Mouse (Mus musculus) C2C12 (cell line): ENCODE data around the gene Mapk3. TPM values are rescaled to one million over a fixed set of nuclear protein-coding genes. Genes with fewer than 3 reads are reported as not detected.

Source experiments
- H3K27me3 ChIP-seq: one replicate; pipeline ENCODE4 v1.6.1; 2011; ENCODE audit not compliant: control insufficient read depth, insufficient read depth, insufficient read length
- H3K36me3 ChIP-seq: one replicate; pipeline ENCODE4 v1.6.1; 2011; ENCODE audit not compliant: control insufficient read depth, insufficient read depth
- H3K4me3 ChIP-seq: one replicate; pipeline ENCODE4 v1.5.1; 2011; ENCODE audit warnings: mild to moderate bottlenecking, control low read depth; ENCODE audit not compliant: poor library complexity, insufficient read depth, severe bottlenecking
- H3K79me2 ChIP-seq: one replicate; pipeline ENCODE4 v1.6.1; 2011; ENCODE audit not compliant: control insufficient read depth, insufficient read depth
- H3K79me3 ChIP-seq: one replicate; pipeline ENCODE4 v1.6.1; 2011; ENCODE audit warnings: low read depth, control low read depth
- H3ac ChIP-seq: one replicate; pipeline ENCODE3; 2011; ENCODE audit warnings: low read depth; ENCODE audit not compliant: control insufficient read depth, insufficient read length
- CEBPB ChIP-seq: IDR thresholded peaks from one replicate; pipeline ENCODE4 v1.6.1; 2011; ENCODE audit warnings: low read depth, mild to moderate bottlenecking, control low read depth, moderate library complexity
- CTCF ChIP-seq: IDR thresholded peaks from one replicate; pipeline ENCODE4 v1.5.1; 2011; ENCODE audit not compliant: control insufficient read depth, insufficient read depth, insufficient read length
- FOSL1 ChIP-seq: IDR thresholded peaks from one replicate; pipeline ENCODE4 v1.8.0; 2011; ENCODE audit warnings: mild to moderate bottlenecking, low read length; ENCODE audit not compliant: poor library complexity, insufficient read depth, severe bottlenecking
- MAX ChIP-seq: IDR thresholded peaks from one replicate; pipeline ENCODE4 v1.6.1; 2011; ENCODE audit warnings: mild to moderate bottlenecking, control low read depth
- MYOD1 ChIP-seq: IDR thresholded peaks from one replicate; pipeline ENCODE4 v1.6.1; 2011; ENCODE audit warnings: low read depth; ENCODE audit not compliant: control insufficient read depth, insufficient read length
- MYOG ChIP-seq: IDR thresholded peaks from one replicate; pipeline ENCODE4 v1.6.1; 2011; ENCODE audit not compliant: control insufficient read depth, insufficient read length; ENCODE audit errors: extremely low read depth
- USF1 ChIP-seq: IDR thresholded peaks from one replicate; pipeline ENCODE4 v1.6.1; 2011; ENCODE audit warnings: low read depth, mild to moderate bottlenecking, control low read depth, moderate library complexity
- polyA plus RNA-seq: library from polyadenylated mRNA; unstranded; fragments of >200 nt; fragmentation: generic; extraction: Trizol; gene quantifications from one replicate; pipeline ENCODE4 v1.2.1, GENCODE M21; 2012; ENCODE audit warnings: missing spikeins

The Mapk3 gene
- polyA plus RNA-seq, 1 experiment = 168 TPM

- H3K79me3 ChIP-seq = no peaks in the 10 kb centered on the region
- TF ChIP-seq CTCF (no peak), MYOD1 (no peak), USF1 (no peak), FOSL1 (no peak), CEBPB (no peak), MYOG (no peak), MAX (no peak)
- H3ac ChIP-seq = no peak overlapping the region
- H3K27me3 ChIP-seq = no peaks in the 10 kb centered on the region
- no peak overlapping the region for H3K4me3 ChIP-seq
- no peaks in the 10 kb centered on the region for H3K79me2 ChIP-seq
- H3K36me3 ChIP-seq = no peaks in the 10 kb centered on the region
Observed at GRCm38 (mm10) chr7:126739551-126739950, 19.9 kb upstream of the Mapk3 start.

- no peak overlapping the region for H3K4me3 ChIP-seq
- no peaks in the 10 kb centered on the region for H3K79me3 ChIP-seq
- no peak for TF ChIP-seq MYOD1
- TF ChIP-seq CEBPB = no peak
- no peak for TF ChIP-seq MYOG
- TF ChIP-seq USF1 = no peak
- no peak for TF ChIP-seq FOSL1
- TF ChIP-seq CTCF = no peak
- no peak for TF ChIP-seq MAX
- H3K27me3 ChIP-seq = no peaks in the 10 kb centered on the region
- H3ac ChIP-seq = no peak overlapping the region
- H3K79me2 ChIP-seq = no peaks in the 10 kb centered on the region
- no peaks in the 10 kb centered on the region for H3K36me3 ChIP-seq
Observed at GRCm38 (mm10) chr7:126740132-126740735, 19.2 kb upstream of the Mapk3 start.

- Histone ChIP-seq H3K36me3 (no peaks in the 10 kb centered on the region), H3ac (no peak overlapping the region), H3K27me3 (peaks cover 2% of the 10 kb centered on the region), H3K79me3 (no peaks in the 10 kb centered on the region), H3K79me2 (no peaks in the 10 kb centered on the region), H3K4me3 (no peak overlapping the region)
- TF ChIP-seq MYOG (no peak), USF1 (no peak), MYOD1 (no peak), CEBPB (no peak), FOSL1 (no peak), MAX (no peak), CTCF (no peak)
Observed at GRCm38 (mm10) chr7:126740977-126741376, 18.4 kb upstream of the Mapk3 start.

GRCm38 (mm10) chr7:126741452-126741851, 17.9 kb upstream of the Mapk3 start:
- Histone ChIP-seq H3K79me2 (no peaks in the 10 kb centered on the region), H3ac (no peak overlapping the region), H3K27me3 (peaks cover 6% of the 10 kb centered on the region), H3K4me3 (no peak overlapping the region), H3K79me3 (no peaks in the 10 kb centered on the region), H3K36me3 (no peaks in the 10 kb centered on the region)
- no peak for TF ChIP-seq MAX
- TF ChIP-seq MYOD1 = no peak
- TF ChIP-seq FOSL1 = no peak
- no peak for TF ChIP-seq CEBPB
- TF ChIP-seq CTCF = no peak
- TF ChIP-seq USF1 = no peak
- TF ChIP-seq MYOG = no peak

GRCm38 (mm10) chr7:126741964-126742482, 17.4 kb upstream of the Mapk3 start:
- Histone ChIP-seq H3K36me3 (no peaks in the 10 kb centered on the region), H3K79me2 (no peaks in the 10 kb centered on the region), H3ac (no peak overlapping the region), H3K27me3 (peaks cover 10% of the 10 kb centered on the region), H3K4me3 (no peak overlapping the region), H3K79me3 (no peaks in the 10 kb centered on the region)
- no peak for TF ChIP-seq MYOG
- no peak for TF ChIP-seq FOSL1
- no peak for TF ChIP-seq USF1
- no peak for TF ChIP-seq CEBPB
- no peak for TF ChIP-seq CTCF
- no peak for TF ChIP-seq MYOD1
- TF ChIP-seq MAX = no peak

- peaks cover 11% of the 10 kb centered on the region for H3K27me3 ChIP-seq
- no peaks in the 10 kb centered on the region for H3K36me3 ChIP-seq
- H3ac ChIP-seq = no peak overlapping the region
- no peak overlapping the region for H3K4me3 ChIP-seq
- no peaks in the 10 kb centered on the region for H3K79me3 ChIP-seq
- H3K79me2 ChIP-seq = no peaks in the 10 kb centered on the region
- TF ChIP-seq CTCF (no peak), FOSL1 (no peak), MAX (no peak), MYOG (no peak), CEBPB (no peak), USF1 (no peak), MYOD1 (no peak)
Observed at GRCm38 (mm10) chr7:126746066-126746465, 13.3 kb upstream of the Mapk3 start.
